Mouse (Mus musculus): Measurements from ENCODE around the gene Fgf22.
"Not testable (repeated sequence)": the region's sequence is repeated elsewhere in the genome, so short reads cannot be mapped to it uniquely, and the experiment has no call there.

Fgf22 gene

DNA sequence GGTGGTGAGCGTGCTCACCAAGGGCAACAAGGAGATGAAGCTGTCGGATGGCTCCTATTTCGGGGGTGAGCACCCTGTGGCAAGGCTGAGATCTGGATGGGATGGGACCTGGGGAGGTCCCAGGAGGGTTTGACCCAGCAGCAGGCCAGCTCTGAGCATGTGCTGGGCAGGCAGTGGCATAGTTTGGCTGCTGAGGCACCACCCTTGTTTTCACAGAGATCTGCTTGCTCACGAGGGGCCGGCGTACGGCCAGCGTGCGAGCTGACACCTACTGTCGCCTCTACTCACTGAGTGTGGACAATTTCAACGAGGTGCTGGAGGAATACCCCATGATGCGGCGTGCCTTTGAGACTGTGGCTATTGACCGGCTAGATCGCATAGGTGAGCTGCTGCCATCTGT lies 21.0 kb upstream of the Fgf22 start:
- DNase-seq = no peak

DNA sequence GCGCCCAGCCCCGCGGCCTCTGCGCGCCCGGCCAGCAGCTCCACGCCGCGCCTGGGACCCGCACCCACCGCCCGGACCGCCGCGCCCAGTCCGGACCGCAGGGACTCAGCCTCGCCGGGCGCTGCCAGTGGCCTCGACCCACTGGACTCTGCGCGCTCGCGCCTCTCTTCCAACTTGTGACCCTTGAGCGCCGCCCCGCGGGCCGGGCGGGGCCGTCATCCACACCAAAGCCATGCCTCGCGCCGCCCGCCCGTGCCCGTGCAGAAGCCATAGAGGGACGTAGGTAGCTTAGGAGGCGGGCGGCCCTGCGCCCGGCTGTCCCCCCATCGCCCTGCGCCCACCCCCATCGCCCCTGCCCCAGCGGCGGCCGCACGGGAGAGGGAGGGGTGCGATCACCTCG lies 19.5 kb upstream of the Fgf22 start:
- no peak for DNase-seq

DNA sequence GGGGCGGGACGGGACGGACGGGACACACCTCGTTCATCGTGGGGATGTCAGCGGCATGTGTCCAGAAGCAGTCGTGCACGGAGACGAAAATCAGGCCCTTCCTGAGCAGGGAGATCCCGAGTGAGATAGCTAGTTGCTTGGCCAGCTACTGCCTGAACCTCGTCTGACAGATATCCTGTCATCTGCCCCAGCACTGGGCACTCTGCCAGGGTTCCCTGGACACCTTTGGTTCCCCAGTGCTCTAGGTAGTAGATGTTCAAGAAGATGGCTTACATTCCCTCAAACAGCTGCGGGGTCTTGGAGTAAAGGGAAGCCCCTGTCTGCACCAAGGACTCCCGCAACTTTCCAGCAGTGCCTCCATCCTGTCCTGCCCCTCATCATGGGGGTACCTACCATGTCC lies 18.2 kb upstream of the Fgf22 start:
- no peak for DNase-seq

- DNase-seq = peak; percentile 67
Observed at GRCm38 (mm10) chr10:79738259-79738658, 16.6 kb upstream of the Fgf22 start.

GRCm38 (mm10) chr10:79739234-79739633 lies 15.6 kb upstream of the Fgf22 start:
- DNase-seq = no peak

GRCm38 (mm10) chr10:79740863-79741262 lies 14.0 kb upstream of the Fgf22 start:
- DNase-seq = no peak

DNA sequence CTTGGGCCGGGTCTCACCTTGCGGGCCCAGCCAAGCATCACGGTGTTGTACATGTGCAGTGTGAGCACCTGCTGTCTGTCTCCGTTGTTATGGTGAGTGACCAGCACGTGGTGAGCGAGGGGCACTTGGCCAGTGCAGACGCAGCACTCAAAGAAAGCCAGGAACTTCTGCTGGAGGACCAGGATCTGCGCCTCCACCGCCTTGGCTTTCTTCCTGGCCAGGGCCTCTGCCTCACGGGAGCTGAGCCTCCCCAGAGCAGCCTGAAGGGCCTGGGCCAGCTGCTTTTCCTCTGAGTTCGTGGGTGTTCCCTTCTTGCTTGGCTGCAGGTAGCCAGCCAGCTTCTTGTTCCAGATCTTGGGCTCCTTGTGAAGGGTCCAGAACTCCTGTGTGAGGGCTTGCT lies 11.7 kb upstream of the Fgf22 start:
- no peak for DNase-seq

DNA sequence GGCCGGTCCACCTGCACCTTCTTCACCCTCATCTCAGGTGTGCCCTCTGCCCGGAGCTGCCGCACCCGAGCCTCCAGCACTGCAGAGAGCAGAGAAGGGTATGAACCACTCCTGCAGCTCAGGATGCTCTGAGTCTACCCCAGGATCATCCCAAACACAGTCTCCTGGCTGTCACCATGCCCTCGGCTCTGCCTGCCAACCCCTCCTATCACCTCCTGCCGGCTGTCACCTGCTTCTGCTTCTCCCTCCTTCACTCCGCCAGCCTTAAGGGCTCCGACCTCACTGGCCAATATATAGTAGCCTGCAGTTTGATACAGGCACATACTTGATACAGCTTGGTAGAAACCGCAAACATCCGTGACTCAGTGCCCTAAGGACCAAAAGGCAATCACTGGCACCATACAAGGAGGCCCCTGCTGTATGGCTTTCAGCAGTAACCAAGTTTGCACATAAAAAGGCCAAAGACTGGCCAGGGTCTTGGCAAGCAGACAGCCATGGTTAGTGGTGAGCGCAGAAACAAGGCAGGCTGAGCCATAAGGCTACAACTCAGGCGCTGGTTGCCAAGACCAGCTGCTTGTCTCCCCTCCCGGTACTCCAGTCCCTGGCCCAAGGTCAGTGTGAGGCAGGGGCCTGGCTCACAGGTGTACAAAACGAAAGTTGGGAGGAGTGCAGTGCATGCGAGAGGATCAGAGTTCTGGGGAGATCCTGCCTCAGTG lies 11.1 kb upstream of the Fgf22 start:
- DNase-seq = no peak

- DNase-seq = no peak
Observed at GRCm38 (mm10) chr10:79745411-79745810, 9.5 kb upstream of the Fgf22 start.

DNA sequence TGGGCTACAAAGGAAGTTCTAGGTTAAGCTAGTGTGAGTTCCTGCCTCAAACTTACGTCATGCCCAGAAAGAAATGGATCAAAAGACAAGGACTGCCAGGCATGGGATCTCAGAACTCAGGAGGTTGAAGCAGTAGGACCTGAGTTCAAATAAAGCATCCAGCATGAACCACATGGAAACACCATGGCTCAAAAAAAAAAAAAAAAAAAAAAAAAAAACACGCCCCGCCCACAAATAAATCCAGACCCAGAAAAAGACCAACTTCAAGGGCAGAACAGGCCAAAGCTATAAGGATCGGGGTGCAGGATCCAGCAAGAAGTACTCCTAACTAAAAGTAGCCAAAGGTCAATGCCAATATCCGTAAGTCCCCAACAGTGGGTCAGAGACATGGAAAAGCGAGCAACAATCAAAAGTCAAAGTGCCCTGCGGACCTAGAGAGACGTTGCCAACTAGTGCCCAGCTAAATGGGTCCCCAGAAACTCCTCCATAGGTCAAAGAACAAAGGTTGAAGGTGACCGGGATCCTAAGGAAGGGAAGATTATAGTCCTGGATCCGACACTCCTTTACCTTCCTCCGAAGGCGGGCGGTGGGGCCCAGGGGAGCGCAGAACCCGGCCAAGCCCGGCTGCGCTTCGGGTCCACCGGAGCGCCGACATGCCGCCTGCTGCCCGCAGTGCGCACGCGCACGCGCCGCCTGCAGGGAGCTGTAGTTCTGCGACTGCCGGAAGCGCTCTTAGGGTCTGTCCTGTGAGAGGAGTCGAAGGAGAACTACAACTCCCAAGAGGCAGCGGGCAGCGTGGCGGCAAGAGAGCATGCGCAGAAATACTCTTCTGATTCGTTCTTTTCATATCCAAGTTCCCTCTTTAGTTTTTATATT lies 8.7 kb upstream of the Fgf22 start, which contains the start of gene Polrmt:
TSS of gene Polrmt (minus strand) at position 684 of the 876 bp plus-strand sequence.
- peak; percentile 95 for DNase-seq

- DNase-seq = no peak
Observed at GRCm38 (mm10) chr10:79746774-79747151, 8.1 kb upstream of the Fgf22 start.

GRCm38 (mm10) chr10:79748496-79748895 lies 6.4 kb upstream of the Fgf22 start:
- no peak for DNase-seq

DNA sequence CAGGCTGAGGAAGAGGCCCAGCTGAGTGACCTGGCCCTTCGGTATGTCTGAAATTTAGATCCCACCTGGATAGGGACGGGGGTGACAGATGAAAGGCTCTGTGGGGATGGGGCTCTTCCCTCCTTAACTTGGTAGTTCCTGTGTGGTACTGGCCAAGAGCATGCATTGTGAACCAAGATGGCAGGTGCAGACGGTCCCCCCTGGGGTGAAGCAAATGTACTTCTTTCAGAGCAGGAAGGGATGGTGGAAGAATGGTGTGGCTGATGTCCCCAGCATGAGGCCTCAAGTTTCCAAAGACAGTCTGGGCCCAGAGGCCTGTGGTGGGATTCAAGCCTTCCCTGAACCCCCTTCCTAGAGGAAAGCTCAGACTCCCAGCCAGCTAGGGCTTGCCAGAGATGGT lies 978 bp downstream of the Fgf22 start:
- DNase-seq = no peak

- DNase-seq = no peak
Observed at GRCm38 (mm10) chr10:79756660-79757059, 1.8 kb downstream of the Fgf22 start.

DNA sequence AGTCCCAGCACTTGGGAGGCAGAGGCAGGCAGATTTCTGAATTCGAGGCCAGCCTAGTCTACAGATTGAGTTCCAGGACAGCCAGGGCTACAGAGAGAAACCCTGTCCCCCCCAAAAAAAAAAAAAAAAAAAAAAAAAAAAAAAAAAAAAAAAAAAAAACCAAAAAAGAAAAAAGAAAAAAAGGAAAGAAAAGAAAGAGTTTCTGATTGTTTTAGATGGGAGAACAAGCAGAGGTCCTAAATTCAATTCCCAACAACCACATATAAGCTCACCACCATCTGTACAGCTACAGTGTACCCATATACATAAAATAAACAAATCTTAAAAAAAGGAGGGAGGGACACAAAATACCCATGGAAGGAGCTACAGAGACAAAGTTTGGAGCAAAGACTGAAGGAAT lies 4.8 kb downstream of the Fgf22 start:
- DNase-seq = not testable (repeated sequence)

- no peak for DNase-seq
Observed at GRCm38 (mm10) chr10:79760603-79761143, 5.8 kb downstream of the Fgf22 start.

DNA sequence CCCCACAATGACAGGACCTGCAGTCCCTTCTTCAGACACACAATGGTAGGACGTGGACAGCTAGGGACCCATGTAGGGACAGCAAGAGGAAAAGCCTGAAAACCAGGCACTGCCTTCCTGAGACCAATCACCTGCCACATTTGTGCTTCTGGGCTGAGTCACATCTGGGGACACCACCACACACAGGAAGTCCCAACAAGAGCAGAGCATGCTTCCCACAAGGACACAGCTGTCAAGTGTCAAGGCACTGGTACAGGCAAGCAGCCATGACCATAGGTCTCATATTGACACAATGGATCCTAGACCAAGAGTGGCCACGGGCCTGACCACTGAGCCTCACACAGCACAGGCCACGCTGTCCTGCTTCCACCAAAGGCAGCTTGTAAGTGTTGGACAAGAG lies 8.0 kb downstream of the Fgf22 start:
- no peak for DNase-seq

DNA sequence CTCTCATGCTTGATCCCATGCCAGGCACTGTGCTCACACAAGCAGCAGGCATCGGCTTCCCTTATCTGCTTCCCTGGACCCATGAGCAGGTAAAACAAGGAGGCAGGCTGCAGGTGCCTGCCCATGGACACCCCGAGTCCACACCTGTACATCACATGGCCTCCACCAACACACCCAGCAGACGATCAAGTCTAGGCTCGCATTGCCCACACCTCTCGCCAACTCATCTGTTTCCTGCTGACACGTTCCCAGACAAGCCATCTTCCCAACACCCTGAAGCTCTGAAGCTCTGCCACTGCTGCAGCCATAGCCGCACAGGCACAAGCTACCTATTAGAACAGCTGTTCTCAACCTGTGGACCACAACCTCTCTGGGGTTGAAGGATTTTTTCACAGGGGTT lies 9.4 kb downstream of the Fgf22 start:
- no peak for DNase-seq

GRCm38 (mm10) chr10:79765228-79765745 lies 10.4 kb downstream of the Fgf22 start:
- no peak for DNase-seq

- no peak for DNase-seq
Observed at GRCm38 (mm10) chr10:79766001-79766507, 11.2 kb downstream of the Fgf22 start.

- peak; percentile 99 for DNase-seq
Observed at GRCm38 (mm10) chr10:79766508-79767325, 11.8 kb downstream of the Fgf22 start, which contains the start of gene Rnf126. Gene Rnf126 (minus strand): TSS chr10:79766952.

Measured in thymus, postnatal 4 days (tissue).